Mouse (Mus musculus) lung, postnatal 14 days (tissue): Measurements from ENCODE around the gene Stxbp4.

ENCODE experiments used
- DNase-seq: peaks from one replicate; pipeline ENCODE4 v3.0.0; 2021

Stxbp4 gene

DNA sequence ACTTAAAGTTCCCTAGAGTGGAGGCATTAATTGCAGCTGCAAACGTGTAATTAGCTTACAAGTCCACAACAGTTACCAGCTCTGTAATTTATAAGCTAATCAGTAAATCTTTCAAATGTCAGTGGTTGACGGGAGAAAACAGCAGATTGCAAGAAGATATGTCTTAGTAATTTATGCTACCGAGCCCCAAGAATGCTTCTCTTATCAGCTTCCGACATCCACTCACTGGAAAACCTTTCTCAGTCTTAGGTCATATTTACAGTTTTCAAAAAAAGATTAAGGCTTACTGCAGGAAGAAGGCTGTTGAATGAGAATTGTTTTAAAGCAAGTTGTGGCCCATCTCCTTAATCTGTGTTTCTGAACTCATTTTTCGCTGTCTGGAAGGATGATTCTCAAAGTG, 83.9 kb downstream of the Stxbp4 start:
- DNase-seq, result no peak

- DNase-seq, result no peak
Observed at GRCm38 (mm10) chr11:90552303-90553201, 85.3 kb downstream of the Stxbp4 start.

GRCm38 (mm10) chr11:90548560-90548959, 89.3 kb downstream of the Stxbp4 start:
- no peak for DNase-seq

- DNase-seq, result no peak
Observed at GRCm38 (mm10) chr11:90538636-90539263, 99.1 kb downstream of the Stxbp4 start.

- no peak for DNase-seq
Observed at GRCm38 (mm10) chr11:90525311-90525710, 112.6 kb downstream of the Stxbp4 start.

GRCm38 (mm10) chr11:90521040-90521439, 116.8 kb downstream of the Stxbp4 start:
- no peak for DNase-seq

GRCm38 (mm10) chr11:90517750-90518149, 120.1 kb downstream of the Stxbp4 start:
- no peak for DNase-seq

DNA sequence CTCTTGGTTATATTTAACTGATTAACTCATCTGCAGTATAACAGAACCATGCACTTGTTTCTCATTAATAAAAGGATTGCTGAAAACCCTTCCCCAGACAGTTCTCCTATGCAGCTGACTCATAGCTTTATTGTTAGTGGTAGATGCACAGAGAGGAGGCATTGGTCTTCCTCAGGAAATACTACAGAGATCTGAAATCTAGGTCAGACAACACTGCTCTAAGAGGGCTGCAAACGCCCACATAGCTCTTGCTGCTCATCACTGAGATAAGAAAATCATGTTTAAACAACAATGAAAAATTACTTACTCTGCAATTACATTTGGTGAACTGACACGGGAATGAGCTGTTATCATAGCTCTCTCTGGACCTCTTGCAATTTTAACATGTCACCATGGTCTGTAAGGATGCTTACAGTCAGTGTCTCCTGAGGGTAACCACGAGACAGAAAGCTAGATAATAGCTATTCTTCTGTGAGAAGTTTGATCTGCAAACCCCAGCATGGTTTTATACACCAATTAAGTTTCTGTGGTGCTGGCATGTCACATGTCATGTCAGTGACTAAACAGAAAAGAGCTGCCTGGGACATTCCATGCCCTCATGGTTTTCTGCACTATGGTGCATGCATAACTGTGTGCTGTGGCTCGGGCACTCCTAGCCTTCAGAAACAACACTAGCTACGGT, 125.2 kb downstream of the Stxbp4 start:
- DNase-seq, result no peak

DNA sequence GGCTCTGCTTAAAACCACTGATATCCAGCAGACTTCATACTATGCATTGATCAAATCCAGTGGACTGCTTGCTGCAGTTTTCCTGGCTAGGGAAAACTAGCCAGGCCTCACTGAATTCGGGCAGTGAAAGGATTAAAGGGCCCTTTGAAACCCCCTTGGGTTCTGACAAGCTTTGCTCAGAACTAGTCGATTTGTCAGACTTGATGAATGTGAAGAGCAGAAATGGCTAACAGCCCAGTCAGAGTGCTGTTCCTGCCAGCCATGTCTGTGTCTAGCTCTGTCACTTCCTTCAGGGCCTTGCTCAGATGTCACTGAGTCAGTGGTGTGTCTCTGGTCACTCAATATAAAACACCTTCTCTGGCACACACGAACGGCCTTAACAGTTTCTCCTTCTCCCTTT, 136.0 kb downstream of the Stxbp4 start:
- DNase-seq, result no peak

DNA sequence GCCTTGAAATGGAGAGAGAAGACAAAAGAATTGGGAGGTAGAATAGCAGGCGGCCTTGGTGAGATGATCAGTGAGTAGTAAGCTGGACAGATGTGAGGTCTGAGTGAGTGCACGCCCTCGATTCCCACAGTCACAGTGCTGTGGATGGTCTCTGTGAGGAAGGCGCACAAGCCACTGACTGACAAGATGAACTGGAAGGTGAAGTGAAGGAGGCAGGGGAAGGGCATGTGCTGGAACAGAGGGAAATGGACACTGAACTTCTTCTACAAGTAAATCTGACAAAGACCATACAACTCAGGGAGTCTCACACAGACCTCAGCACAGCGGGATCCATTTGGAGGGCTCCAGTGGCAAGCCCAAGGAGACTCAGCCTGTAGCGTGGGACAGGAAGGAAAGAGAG, 138.0 kb downstream of the Stxbp4 start:
- no peak for DNase-seq

GRCm38 (mm10) chr11:90498461-90498860, 139.4 kb downstream of the Stxbp4 start:
- DNase-seq, result peak; percentile 62

GRCm38 (mm10) chr11:90494981-90495380, 142.9 kb downstream of the Stxbp4 start:
- no peak for DNase-seq

- no peak for DNase-seq
Observed at GRCm38 (mm10) chr11:90492511-90492910, 145.4 kb downstream of the Stxbp4 start.

- DNase-seq, result no peak
Observed at GRCm38 (mm10) chr11:90489166-90489565, 148.7 kb downstream of the Stxbp4 start.

- no peak for DNase-seq
Observed at GRCm38 (mm10) chr11:90487686-90488085, 150.2 kb downstream of the Stxbp4 start.

GRCm38 (mm10) chr11:90484750-90485637, 152.9 kb downstream of the Stxbp4 start:
- no peak for DNase-seq

DNA sequence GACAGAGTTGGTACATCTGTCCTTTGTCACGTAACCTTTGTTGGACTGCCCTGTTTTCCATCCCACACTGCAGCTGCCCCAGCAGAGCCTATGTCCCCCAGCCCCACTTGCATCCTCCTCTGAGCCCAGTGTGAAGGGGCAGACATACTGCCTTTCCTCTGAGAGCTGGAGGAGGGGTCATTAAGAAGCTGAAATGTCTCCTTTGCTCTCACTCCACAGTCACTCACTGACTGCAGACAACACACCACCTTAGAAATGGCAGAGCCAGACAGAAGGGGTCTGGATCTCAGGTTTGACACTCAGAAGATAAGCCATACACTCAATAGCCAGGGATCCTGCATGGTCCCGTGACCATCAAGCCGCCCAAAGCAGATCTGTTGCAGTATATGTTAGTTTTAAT, 154.1 kb downstream of the Stxbp4 start:
- DNase-seq, result no peak

- no peak for DNase-seq
Observed at GRCm38 (mm10) chr11:90481828-90482227, 156.1 kb downstream of the Stxbp4 start.

DNA sequence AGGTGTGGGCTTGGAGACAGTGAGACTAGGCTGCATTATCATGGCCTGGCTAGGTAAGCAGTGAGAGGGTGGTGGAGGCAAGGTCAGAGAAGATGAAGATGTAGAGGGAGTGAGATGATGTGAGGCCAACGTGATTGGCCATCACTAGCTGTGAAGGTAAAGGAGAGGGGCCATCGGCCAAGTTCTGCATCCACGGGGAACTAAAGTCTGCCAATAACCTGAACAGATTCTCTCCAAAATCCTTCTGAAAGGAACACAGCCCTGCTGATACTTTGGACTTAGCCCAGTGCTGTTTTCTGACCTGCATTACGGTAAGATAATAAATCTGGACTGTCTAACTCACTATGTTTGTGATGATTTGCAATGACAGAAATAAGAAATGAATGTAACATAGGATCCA, 167.6 kb downstream of the Stxbp4 start:
- no peak for DNase-seq

DNA sequence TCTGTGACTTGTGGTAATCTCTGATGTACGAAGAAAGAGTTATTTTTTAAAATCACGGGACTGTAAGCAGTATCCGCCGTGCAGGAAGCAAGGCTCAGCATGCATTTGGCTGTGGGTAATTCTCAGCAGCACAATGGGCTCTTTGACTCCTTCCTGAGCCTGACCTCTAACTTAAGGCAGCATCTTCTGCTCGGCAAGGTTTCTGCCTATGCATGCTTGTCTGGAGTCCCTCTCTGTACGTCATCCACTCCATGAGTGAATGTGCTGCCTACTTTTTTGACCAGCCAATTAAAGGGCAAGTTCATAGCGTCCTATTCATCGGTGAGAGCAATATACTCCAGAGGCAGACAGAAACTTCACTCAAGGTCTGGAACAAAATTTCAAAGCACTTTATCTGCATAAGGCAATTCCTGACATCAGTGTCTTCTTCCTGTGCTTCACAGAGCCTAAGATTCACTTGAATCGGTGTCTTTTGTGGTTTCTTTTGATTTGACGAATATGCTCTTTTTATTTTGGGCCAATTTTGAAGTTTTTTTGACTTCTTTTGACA, 173.8 kb downstream of the Stxbp4 start:
- DNase-seq, result no peak

DNA sequence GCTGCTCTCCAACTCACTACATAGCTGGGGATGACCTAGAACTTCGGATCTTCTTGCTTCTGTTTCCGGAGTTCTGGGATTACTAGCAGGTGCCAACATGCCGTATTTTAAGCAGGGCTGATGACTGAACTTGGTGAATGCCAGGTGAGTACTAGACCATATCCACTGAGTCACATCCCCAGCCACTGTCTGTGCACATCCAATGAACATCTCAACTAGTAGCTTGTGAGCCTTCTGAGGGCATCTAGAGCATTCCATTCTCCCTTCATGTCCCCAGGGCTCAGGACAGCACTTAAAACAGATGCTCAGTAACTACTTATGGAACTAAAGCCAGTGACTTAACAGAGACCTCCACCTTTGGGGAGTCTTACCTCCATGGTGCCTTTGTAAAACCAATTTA, 177.4 kb downstream of the Stxbp4 start:
- no peak for DNase-seq

- DNase-seq, result no peak
Observed at GRCm38 (mm10) chr11:90452134-90452533, 185.8 kb downstream of the Stxbp4 start.
